Mouse (Mus musculus): Measurements from ENCODE around the gene Ski.

DNA sequence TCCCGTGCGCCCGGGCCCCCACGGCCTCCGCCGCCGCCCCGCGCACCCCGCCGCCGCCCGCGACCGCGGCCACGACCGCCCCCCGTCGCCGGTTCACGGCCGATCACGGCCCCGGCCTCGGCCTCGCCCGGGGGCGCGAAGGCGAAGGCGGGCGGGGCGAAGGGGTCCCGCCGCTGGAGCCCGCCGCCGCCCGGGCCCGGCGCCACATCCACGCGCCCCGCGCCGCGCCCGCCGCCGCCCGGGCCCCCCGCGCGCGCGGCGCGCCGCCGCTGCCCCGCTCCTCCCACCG is at the start of gene Ski:
- TF ChIP-seq CTCF (conservative IDR thresholded peaks at IDR 0.05; ENCODE audit: low read length): no peak
- no peak for TF ChIP-seq POU5F1 (IDR thresholded peaks at IDR 0.05; ENCODE audit: borderline replicate concordance, low read length)
- no peak for TF ChIP-seq NANOG (IDR thresholded peaks at IDR 0.05; ENCODE audit: borderline replicate concordance, low read length)

All from E14TG2a.4 (cell line).